Mouse (Mus musculus) thymus, adult 2 months (tissue): ENCODE measurements around the gene Gm11027.

Experiments used
- CTCF ChIP-seq: fragments of 200-500 bp; IDR thresholded peaks from 2 replicates; pipeline ENCODE4 v1.5.1; 2012; ENCODE audit warnings: mild to moderate bottlenecking, control low read depth, low read length, moderate library complexity, borderline replicate concordance; ENCODE audit not compliant: control insufficient read depth, poor library complexity, insufficient read depth; ENCODE audit errors: extremely low read depth
- POLR2A ChIP-seq: fragments of 200-500 bp; IDR thresholded peaks from 2 replicates; pipeline ENCODE4 v1.6.1; 2012; ENCODE audit warnings: mild to moderate bottlenecking, low read length, control low read depth, moderate library complexity; ENCODE audit not compliant: control insufficient read depth, poor library complexity, insufficient read depth; ENCODE audit errors: extremely low read depth

DNA sequence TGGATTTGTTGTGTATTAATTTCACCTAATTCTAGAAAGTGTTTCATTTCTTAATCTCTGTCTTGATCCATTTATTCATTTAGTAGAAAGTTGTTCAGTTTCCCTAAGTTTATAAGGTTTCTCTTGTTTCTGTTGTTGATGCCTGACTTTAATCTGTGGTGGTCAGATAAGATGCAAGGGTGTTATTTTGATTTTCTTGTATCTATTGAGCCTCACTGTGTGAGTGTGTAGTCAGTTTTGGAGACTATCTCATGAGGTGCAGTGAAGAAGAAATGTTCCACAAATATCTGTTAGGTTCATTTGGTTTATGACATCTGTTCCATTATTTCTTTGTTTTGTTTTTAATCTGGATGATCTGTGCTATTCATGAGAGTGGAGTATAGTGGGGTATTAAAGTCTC lies 27.0 kb downstream of the Gm11027 start:
- TF ChIP-seq CTCF (no peak), POLR2A (no peak)
